Mouse (Mus musculus) embryonic fibroblast, embryonic 13.5 days (primary cell): ENCODE results near the gene Slc26a8.

Source experiments
- CTCF ChIP-seq: IDR thresholded peaks from 2 replicates; pipeline ENCODE4 v1.5.1; 2011; ENCODE audit warnings: mild to moderate bottlenecking, control low read depth, low read length, moderate library complexity, borderline replicate concordance; ENCODE audit not compliant: insufficient read depth
- POLR2A ChIP-seq: IDR thresholded peaks from 2 replicates; pipeline ENCODE4 v1.6.1; 2011; ENCODE audit warnings: low read depth, mild to moderate bottlenecking, control low read depth, low read length, moderate library complexity

GRCm38 (mm10) chr17:28591476-28591875, 98.6 kb downstream of the Slc26a8 start:
- TF ChIP-seq POLR2A (no peak), CTCF (no peak)
